Mouse (Mus musculus) thymus, postnatal 25 days (tissue): ENCODE results near the gene Il17f.
"Not testable (repeated sequence)": the region's sequence is repeated elsewhere in the genome, so short reads cannot be mapped to it uniquely, and the experiment has no call there.

Experiments used
- DNase-seq: peaks from one replicate; pipeline ENCODE4 v3.0.0; 2022

Gene Il17f

GRCm38 (mm10) chr1:20778366-20778765, 12.1 kb downstream of the Il17f start:
- DNase-seq = no peak

- DNase-seq = not testable (repeated sequence)
Observed at GRCm38 (mm10) chr1:20774026-20774730, 16.2 kb downstream of the Il17f start.

GRCm38 (mm10) chr1:20766526-20766925, 23.9 kb downstream of the Il17f start:
- no peak for DNase-seq

- no peak for DNase-seq
Observed at GRCm38 (mm10) chr1:20761411-20761810, 29.0 kb downstream of the Il17f start.

GRCm38 (mm10) chr1:20760331-20760730, 30.1 kb downstream of the Il17f start:
- no peak for DNase-seq

GRCm38 (mm10) chr1:20759799-20760198, 30.6 kb downstream of the Il17f start:
- no peak for DNase-seq

GRCm38 (mm10) chr1:20757586-20757985, 32.8 kb downstream of the Il17f start:
- DNase-seq = no peak

GRCm38 (mm10) chr1:20754439-20754838, 36.0 kb downstream of the Il17f start:
- no peak for DNase-seq

- no peak for DNase-seq
Observed at GRCm38 (mm10) chr1:20740496-20740998, 49.9 kb downstream of the Il17f start.

- no peak for DNase-seq
Observed at GRCm38 (mm10) chr1:20738483-20738882, 51.9 kb downstream of the Il17f start.

- no peak for DNase-seq
Observed at GRCm38 (mm10) chr1:20736572-20736971, 53.8 kb downstream of the Il17f start.

GRCm38 (mm10) chr1:20730903-20731302, 59.5 kb downstream of the Il17f start, which contains the start of gene Il17a:
TSS of gene Il17a (plus strand) at chr1:20730905.
- DNase-seq = no peak
